Mouse (Mus musculus): ENCODE results near the gene Nmnat2.

Nmnat2 gene

GRCm38 (mm10) chr1:152954821-152955523, at the start of gene Nmnat2:
TSS of gene Nmnat2 (plus strand) at chr1:152954993.
- in situ Hi-C loops (cut with MboI), result no loop called here

GRCm38 (mm10) chr1:152913483-152914460, 41.0 kb upstream of the Nmnat2 start:
- in situ Hi-C loops (cut with MboI), result no loop called here

GRCm38 (mm10) chr1:152915766-152916165, 39.0 kb upstream of the Nmnat2 start:
- in situ Hi-C loops (cut with MboI), result no loop called here

GRCm38 (mm10) chr1:152916936-152917335, 37.9 kb upstream of the Nmnat2 start:
- in situ Hi-C loops (cut with MboI), result no loop called here

- in situ Hi-C loops (cut with MboI), result no loop called here
Measured at GRCm38 (mm10) chr1:152917626-152918025, 37.2 kb upstream of the Nmnat2 start.

- in situ Hi-C loops (cut with MboI), result no loop called here
Measured at GRCm38 (mm10) chr1:152921786-152922185, 33.0 kb upstream of the Nmnat2 start.

GRCm38 (mm10) chr1:152933962-152934361, 20.8 kb upstream of the Nmnat2 start:
- in situ Hi-C loops (cut with MboI), result no loop called here

- in situ Hi-C loops (cut with MboI), result no loop called here
Measured at GRCm38 (mm10) chr1:152935476-152935875, 19.3 kb upstream of the Nmnat2 start.

- in situ Hi-C loops (cut with MboI), result no loop called here
Measured at GRCm38 (mm10) chr1:152936365-152936764, 18.4 kb upstream of the Nmnat2 start.

- in situ Hi-C loops (cut with MboI), result no loop called here
Measured at GRCm38 (mm10) chr1:152942977-152943376, 11.8 kb upstream of the Nmnat2 start.

GRCm38 (mm10) chr1:152954167-152954566, 626 bp upstream of the Nmnat2 start:
- in situ Hi-C loops (cut with MboI), result no loop called here

GRCm38 (mm10) chr1:152955564-152956211, 895 bp downstream of the Nmnat2 start:
- in situ Hi-C loops (cut with MboI), result no loop called here

- in situ Hi-C loops (cut with MboI), result no loop called here
Measured at GRCm38 (mm10) chr1:152956221-152956620, 1.4 kb downstream of the Nmnat2 start.

GRCm38 (mm10) chr1:152964344-152964743, 9.6 kb downstream of the Nmnat2 start:
- in situ Hi-C loops (cut with MboI), result no loop called here

GRCm38 (mm10) chr1:152966222-152966621, 11.4 kb downstream of the Nmnat2 start:
- in situ Hi-C loops (cut with MboI), result no loop called here

GRCm38 (mm10) chr1:152966686-152967085, 11.9 kb downstream of the Nmnat2 start:
- in situ Hi-C loops (cut with MboI), result no loop called here

- in situ Hi-C loops (cut with MboI), result no loop called here
Measured at GRCm38 (mm10) chr1:152969081-152969480, 14.3 kb downstream of the Nmnat2 start.

GRCm38 (mm10) chr1:152972957-152973356, 18.2 kb downstream of the Nmnat2 start:
- in situ Hi-C loops (cut with MboI), result no loop called here

- in situ Hi-C loops (cut with MboI), result no loop called here
Measured at GRCm38 (mm10) chr1:152973421-152973820, 18.6 kb downstream of the Nmnat2 start.

- in situ Hi-C loops (cut with MboI), result no loop called here
Measured at GRCm38 (mm10) chr1:152973861-152974260, 19.1 kb downstream of the Nmnat2 start.

- in situ Hi-C loops (cut with MboI), result no loop called here
Measured at GRCm38 (mm10) chr1:152975144-152975543, 20.4 kb downstream of the Nmnat2 start.

GRCm38 (mm10) chr1:152978700-152979099, 23.9 kb downstream of the Nmnat2 start:
- in situ Hi-C loops (cut with MboI), result no loop called here
